Mouse (Mus musculus): ENCODE measurements around the gene Sbf2.

Sbf2 gene

DNA sequence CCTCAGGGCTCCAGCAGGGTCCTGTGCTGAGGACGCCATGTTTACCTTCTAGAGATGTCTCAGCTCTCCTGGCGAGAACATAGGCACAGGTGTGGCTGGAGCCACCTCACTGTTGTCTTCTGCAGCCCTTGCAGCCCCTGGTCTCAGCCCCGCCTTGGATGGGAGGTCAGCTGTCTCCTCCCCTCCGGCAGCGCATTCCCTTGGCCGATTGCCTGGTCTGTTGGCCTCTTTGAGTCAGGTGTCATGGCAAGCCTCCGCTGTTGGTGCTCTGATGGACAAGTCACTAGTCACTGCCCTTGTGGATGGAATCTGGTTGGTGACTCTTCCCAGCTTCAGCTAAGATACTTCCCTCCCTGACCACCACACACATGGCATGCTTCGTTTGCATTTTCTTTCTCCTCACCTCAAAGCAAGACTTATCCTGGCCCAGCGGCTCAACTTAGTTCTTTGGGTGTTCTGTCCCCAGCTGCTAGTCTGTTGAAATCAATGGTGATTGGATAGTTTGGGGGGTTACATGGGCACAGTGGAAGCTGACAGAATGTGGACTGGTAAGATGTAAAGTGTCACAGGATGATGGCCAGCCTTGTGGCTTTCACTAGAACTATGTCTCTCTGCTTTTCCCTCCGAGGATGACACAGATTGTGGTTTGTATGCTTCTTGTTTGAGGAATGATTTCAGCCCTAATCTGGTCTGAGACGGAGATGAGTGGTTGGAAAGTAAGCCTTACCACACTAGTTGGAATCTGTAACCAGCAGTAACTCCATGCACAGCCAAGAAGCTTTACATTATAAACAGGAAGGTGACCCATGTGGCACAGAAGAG is 333.1 kb downstream of the Sbf2 start:
- DNase-seq (ENCODE audit: low read depth, low spot score), result no peak

DNA sequence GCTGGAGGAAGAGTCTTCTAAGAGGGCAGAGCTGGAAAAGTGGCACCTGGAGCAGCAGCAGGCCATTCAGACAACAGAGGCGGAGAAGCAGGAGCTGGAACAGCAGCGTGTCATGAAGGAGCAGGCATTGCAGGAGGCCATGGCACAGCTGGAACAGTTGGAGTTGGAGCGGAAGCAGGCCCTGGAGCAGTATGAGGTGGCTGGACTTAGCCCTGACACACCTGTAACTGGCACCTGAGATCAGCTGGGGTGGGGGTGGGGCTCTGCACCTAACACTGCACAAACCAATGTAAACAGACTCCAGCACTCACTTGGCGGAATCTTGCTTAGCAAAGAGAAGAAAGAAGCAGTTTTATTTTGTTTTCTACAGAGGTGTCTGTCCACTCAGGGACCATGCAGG is 335.5 kb downstream of the Sbf2 start:
- no peak for DNase-seq (ENCODE audit: low read depth, low spot score)

DNA sequence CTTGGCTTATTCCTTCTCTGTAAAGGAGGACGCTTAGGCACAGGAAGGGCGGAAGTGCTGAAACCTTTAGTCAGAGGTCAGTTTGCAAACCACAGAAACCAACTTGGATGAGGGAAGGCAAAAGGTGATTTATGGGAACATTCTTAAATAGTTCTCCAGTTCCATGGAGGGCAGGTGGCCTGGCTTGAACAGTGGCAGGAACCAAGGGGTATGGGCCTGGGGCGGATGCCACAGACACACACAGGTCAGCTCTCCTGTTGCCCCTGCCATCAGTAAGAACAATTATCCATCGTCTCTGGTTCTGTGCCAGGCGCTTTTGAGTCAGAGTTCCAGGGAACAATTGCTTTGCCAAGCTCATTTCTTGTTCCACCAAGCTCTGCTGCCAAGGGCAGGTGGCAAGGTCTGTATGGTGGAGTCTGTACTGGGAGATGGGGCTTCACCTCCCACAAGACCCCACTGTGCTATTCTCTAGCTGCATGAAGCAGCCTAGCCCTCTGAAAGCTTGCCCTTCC is 336.9 kb downstream of the Sbf2 start:
- no peak for DNase-seq (ENCODE audit: low read depth, low spot score)

DNA sequence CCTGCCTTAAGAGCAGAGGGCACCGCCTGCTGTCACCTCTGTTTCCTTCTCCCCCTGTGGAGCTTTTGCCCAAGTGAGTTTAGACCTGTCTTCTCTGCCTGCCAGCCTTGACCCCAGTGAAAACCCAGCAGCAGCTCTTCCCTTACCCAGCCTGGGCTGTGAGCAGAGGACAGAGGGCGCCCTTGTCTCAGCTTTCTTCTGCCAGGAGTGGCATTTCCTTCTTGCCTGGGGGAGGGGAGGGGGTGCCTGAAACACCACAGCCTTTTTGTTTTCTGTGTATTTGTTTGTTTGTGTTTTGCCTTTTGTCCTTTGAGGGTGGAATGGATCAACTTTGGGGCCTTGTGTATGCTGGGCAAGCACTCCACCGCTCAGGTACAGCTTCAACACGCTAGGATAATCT is 342.3 kb downstream of the Sbf2 start:
- DNase-seq (ENCODE audit: low read depth, low spot score), result peak; percentile 59

DNA sequence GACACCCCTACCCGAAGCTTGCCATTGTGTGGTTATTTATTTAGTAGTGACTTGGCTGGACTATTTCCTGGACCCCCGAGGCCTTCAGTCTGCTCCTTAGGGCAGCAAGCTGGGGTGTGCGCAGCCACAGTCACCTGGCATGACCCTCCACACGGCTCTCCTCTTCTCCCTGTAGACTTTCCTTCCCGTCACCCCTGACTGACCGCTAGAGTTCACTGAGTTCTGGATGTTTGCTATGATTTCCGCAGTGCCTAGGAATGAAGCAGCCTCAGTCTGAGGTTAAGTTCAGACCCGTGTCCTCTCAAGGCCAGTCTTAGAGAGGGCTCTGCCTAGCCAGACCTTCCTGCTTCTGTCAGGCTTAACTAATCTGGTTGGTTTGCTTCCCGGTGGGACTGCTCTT is 342.9 kb downstream of the Sbf2 start:
- DNase-seq (ENCODE audit: low read depth, low spot score), result no peak

DNA sequence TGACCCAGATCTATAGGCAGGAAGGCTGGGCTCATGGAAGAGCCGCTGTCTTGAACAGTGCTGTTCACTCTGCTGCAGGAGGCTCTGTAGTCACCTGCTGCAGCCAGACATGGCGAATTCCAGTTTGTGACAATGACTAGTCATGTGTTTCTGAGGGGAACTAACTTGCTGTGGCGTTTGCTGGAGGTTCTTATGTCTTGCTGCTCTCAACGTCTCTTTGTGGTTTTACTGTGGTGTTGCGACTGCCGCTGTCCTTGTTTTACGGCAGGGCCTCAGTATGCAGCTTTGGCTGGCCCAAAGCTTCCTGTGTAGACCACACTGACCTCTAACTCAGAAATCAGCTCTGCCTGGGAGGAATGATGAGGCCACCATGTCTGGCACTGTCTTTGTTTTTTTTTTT is 344.3 kb downstream of the Sbf2 start:
- DNase-seq (ENCODE audit: low read depth, low spot score), result no peak

DNA sequence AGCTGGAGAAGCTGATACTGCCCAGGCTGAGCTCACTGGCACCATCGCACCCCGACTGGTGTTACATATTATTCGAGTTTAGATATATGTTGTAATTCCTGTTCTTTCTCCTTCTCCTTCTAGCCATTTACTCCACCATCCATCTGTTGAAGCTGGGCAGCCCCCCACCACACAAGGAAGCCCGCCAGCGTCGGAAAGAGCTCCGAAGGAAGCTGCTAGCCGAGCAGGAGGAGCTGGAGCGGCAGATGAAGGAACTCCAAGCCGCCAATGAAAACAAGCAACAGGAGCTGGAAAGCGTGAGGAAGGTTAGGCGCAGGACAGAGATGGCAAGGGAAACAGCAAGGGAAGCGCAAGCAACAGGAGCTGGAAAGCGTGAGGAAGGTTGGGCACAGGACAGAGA is 344.9 kb downstream of the Sbf2 start:
- DNase-seq (ENCODE audit: low read depth, low spot score), result no peak

DNA sequence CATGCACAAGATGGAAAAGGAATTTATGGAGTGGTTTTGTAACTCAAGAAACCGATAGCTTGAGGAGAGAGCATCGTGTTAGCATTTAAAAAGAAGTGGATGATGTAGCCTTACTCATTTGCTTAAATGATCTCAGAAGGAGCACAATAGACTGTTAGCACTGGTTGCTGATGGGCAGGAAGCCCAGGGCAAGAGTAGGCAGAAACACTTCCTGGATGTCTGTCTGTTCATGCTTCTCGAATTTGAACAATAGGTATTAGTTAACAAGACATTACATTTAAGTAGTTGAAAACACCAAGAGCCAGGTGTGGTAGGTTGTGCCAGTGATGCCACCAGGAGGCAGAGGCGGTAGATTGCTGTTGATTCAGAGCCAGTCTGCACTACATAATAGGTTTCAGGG is 346.2 kb downstream of the Sbf2 start:
- DNase-seq (ENCODE audit: low read depth, low spot score), result no peak

DNA sequence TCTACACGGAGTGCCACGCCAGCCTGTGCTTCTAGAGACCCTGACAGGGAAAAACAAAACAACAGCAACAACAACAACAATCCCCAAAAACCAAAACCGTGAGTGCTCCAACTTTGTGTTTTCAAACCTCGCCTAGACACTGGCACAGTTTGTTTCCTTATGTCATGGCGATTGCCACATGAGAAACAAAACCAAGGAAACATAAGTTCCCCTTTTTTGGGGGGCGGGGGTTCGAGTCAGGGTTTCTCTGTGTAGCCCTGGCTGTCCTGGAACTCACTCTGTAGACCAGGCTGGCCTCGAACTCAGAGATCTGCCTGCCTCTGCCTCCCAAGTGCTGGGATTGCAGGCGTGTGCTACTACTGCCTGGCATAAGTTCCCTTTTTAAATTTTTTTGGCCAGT is 346.7 kb downstream of the Sbf2 start:
- peak; percentile 47 for DNase-seq (ENCODE audit: low read depth, low spot score)

DNA sequence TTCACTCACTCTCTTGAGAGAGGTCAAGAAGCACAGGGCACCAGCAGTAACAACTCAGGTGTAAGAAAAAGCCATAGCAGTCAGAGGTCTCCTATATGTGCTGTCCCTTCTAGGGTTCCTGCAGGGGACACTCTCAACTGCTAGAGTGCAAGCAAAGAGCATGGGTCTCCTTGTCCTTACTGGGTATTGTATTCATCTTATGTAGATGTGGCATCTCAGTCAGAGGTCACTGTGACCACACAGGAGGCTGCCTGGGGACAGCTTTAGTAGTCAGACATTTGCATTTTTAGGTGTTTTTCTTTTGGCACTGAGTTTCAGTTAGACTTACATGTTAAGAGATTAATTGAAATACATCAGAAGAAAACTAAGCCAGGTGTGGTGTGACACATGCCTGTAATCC is 347.7 kb downstream of the Sbf2 start:
- peak; percentile 77 for DNase-seq (ENCODE audit: low read depth, low spot score)

DNA sequence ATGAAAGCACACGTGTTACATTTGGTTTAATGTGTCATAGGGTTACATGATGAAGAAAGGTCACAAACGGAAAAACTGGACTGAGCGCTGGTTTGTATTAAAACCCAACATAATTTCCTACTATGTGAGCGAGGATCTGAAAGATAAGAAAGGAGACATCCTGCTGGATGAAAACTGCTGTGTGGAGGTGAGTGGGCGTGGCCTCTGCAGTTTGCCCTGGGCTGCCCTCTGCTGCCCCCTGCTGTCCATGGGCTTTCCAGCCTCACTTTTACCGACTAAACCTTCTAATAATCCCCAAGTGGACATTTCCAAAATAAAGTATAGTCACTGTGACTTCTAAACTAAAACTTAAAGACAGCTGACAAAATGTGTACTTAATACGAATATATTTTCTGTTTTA is 348.9 kb downstream of the Sbf2 start:
- peak; percentile 86 for DNase-seq (ENCODE audit: low read depth, low spot score)

DNA sequence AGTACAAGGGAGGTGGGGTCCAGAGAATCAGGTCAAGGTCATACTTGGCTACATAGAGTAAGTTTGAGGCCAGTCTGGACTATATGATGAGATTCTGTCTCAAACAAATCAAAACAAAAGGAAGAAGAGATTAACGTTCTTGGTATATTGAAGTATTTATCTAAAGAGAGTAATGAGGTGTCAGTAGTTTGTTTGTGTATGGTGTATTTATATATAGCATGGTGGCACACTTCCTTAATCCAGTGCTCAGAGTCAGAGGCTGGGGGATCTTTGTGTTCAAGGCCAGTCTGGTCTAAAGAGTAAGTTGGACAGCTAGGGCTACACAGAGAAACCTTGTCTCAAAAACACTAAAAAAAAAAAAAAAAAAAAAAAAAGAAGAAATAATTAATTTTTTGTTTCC is 351.2 kb downstream of the Sbf2 start:
- peak; percentile 33 for DNase-seq (ENCODE audit: low read depth, low spot score)

DNA sequence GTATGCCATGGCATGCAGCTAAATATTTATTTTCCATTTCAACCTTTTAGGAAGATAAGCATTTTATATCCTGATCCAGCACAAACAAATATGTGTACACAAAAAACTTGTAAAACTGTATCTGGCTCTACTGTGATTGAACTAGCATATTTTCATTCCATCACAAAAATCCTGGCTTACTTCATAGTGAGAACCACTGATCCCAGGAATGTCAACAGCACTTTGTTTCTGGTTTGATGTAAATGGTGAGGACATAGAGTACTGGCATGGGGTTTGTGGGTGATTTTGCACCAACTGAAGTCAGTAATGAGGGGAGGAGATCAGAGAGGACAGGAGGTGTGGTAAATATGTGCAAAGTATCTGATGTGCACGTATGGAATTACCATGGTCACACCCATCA is 352.1 kb downstream of the Sbf2 start:
- no peak for DNase-seq (ENCODE audit: low read depth, low spot score)

DNA sequence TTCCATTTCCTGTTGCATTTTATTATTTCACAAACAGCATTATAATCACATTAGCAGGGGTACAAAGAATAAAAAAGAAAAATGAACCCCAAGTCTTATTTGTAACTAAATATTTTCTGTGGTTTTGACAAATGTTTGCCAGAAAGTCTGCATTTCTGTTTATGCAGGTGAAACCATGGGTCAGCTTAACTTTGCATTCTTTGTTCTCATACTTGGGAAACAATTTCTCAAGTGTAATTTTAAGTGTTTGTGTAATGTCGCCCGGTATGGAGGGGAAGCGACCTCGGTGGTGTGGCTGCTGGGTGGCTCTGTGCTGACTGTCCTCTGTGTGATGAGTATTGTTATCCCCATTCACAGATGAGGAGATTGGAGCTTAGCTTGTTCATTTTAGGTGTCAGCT is 352.9 kb downstream of the Sbf2 start:
- no peak for DNase-seq (ENCODE audit: low read depth, low spot score)

DNA sequence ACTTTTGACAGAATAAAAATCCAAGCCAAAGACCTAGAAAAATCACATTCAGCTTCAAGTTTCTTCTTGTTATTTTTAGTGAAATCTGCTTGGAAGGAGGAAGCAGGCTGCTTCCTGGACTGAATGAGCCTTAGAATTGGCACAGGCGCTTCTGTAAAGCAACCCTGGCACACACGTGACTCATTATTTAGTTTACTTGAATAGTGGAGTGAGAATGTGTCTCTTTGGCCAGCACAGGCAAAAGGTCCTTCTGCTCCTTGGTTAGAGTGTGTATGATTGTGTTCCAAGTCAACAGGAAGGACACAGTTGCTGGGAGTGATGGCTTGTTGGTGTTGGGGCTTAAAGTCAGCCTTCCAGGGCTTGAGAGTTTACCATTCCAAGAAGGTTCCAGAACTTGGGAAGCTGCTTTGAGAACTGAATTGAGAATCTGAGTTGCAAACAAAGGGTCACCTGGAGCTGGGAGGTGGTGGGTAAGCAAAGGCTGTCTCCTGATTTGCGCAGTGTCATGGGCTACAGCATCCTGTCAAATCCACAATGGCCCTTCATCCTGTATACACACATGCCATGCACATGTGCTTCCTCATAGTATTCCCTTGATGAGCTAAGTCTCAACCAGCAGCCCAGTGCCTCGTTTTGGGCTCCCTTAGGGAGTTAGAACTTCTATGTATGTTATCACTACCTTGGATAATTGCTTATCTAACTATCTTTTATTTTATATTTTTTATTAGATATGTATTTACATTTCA is 354.6 kb downstream of the Sbf2 start:
- no peak for DNase-seq (ENCODE audit: low read depth, low spot score)

DNA sequence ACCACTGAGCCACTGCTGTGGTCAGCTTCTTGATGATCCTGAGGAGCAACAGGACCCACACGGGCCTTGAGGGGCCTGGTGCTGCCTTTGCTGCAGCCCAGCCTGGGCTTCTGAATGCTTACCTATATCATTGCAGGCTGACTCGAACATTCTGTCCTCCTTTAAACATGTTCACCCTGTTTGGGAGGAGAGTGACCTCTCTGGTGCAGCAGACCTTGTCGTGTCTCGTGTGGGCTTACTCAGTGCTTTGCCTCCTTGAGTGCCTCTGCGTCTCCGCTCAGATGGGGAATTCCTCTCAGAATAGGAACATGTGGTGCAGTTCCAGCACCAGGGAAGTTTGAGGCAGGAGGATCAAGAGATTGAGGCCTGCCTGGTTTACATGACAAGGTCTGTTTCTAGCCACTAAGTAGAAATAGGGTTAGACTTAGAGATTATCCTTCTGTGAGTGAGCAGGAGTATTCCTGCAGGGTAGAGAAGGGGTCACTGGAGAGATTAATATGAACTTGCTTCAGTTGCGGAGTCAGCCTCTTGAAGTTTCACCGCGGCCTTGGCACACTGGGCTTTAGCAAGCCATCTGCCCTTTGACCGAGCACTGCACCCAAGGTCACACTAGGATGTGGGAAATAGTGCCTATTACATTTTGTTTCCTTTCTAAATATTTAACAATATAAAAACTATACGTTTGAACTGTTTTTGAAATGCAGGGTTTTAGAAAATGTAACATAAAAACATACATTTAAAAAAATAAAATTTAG is 356.3 kb downstream of the Sbf2 start:
- no peak for DNase-seq (ENCODE audit: low read depth, low spot score)
